Mouse (Mus musculus) forelimb bud, embryonic 11.5 days (tissue): ENCODE measurements around the gene Gstp2.

Experiments
- DNase-seq: peaks from one replicate; pipeline ENCODE4 v3.0.0-alpha.2; 2012; ENCODE audit warnings: low read depth, low spot score

Gstp2 gene

GRCm38 (mm10) chr19:4045966-4046865, at the start of gene Gstp2:
Gstp2 (minus strand) TSS chr19:4046023.
- peak; percentile 47 for DNase-seq

- DNase-seq = no peak
Measured at GRCm38 (mm10) chr19:4094774-4095303, 49.0 kb upstream of the Gstp2 start.

- no peak for DNase-seq
Measured at GRCm38 (mm10) chr19:4094348-4094747, 48.5 kb upstream of the Gstp2 start.

GRCm38 (mm10) chr19:4093772-4094171, 47.9 kb upstream of the Gstp2 start:
- no peak for DNase-seq

GRCm38 (mm10) chr19:4092750-4093149, 46.9 kb upstream of the Gstp2 start:
- no peak for DNase-seq

- no peak for DNase-seq
Measured at GRCm38 (mm10) chr19:4091383-4091782, 45.6 kb upstream of the Gstp2 start.

GRCm38 (mm10) chr19:4090446-4090845, 44.6 kb upstream of the Gstp2 start:
- DNase-seq = no peak

GRCm38 (mm10) chr19:4089128-4089527, 43.3 kb upstream of the Gstp2 start:
- no peak for DNase-seq

- no peak for DNase-seq
Measured at GRCm38 (mm10) chr19:4088146-4088545, 42.3 kb upstream of the Gstp2 start.

- no peak for DNase-seq
Measured at GRCm38 (mm10) chr19:4087090-4087489, 41.3 kb upstream of the Gstp2 start.

- DNase-seq = no peak
Measured at GRCm38 (mm10) chr19:4086156-4086555, 40.3 kb upstream of the Gstp2 start.

- no peak for DNase-seq
Measured at GRCm38 (mm10) chr19:4084984-4085383, 39.2 kb upstream of the Gstp2 start.

- DNase-seq = no peak
Measured at GRCm38 (mm10) chr19:4083826-4084225, 38.0 kb upstream of the Gstp2 start.

- no peak for DNase-seq
Measured at GRCm38 (mm10) chr19:4083316-4083715, 37.5 kb upstream of the Gstp2 start.

GRCm38 (mm10) chr19:4082219-4082965, 36.6 kb upstream of the Gstp2 start:
- DNase-seq = no peak

GRCm38 (mm10) chr19:4081394-4081793, 35.6 kb upstream of the Gstp2 start, which contains the start of gene Cabp2:
Cabp2 (plus strand) TSS chr19:4081578.
- no peak for DNase-seq

- no peak for DNase-seq
Measured at GRCm38 (mm10) chr19:4080511-4081009, 34.7 kb upstream of the Gstp2 start.

GRCm38 (mm10) chr19:4079594-4079993, 33.8 kb upstream of the Gstp2 start:
- DNase-seq = no peak

GRCm38 (mm10) chr19:4075531-4075930, 29.7 kb upstream of the Gstp2 start:
- no peak for DNase-seq

GRCm38 (mm10) chr19:4072706-4073424, 27.0 kb upstream of the Gstp2 start:
- DNase-seq = no peak

GRCm38 (mm10) chr19:4071406-4071805, 25.6 kb upstream of the Gstp2 start:
- DNase-seq = no peak
